Mouse (Mus musculus): ENCODE results near the gene Spata5.

- TF ChIP-seq CTCF (IDR thresholded peaks at IDR 0.05; ENCODE audit: low read depth): no peak
- TF ChIP-seq EP300 (optimal IDR thresholded peaks at IDR 0.05): no peak
Observed at GRCm38 (mm10) chr3:37520334-37521023, 100.8 kb downstream of the Spata5 start.
